Mouse (Mus musculus) liver, embryonic 14.5 days (tissue): Measurements from ENCODE around the gene Ext2.

ENCODE experiments used
- CTCF ChIP-seq: IDR thresholded peaks from 2 replicates; pipeline ENCODE4 v1.5.1; 2016; ENCODE audit warnings: antibody characterized with exemption, low read depth, control low read depth
- EP300 ChIP-seq: IDR thresholded peaks from 2 replicates; pipeline ENCODE4 v1.6.1; 2016; ENCODE audit warnings: antibody characterized with exemption, low read depth

GRCm38 (mm10) chr2:93659004-93659403 is 163.4 kb downstream of the Ext2 start:
- TF ChIP-seq CTCF (peak; percentile 68), EP300 (no peak)
